Mouse (Mus musculus): Measurements from ENCODE around the gene Spon2. TPM values are rescaled to one million over a fixed set of nuclear protein-coding genes. Genes with fewer than 3 reads are reported as not detected.
A peak's percentile ranks its signal among the peaks of the same experiment; 100 is the strongest.

Gene Spon2
- total RNA-seq, 2 experiments from 2014 or later: 0.69 TPM; not detected in 1

GRCm38 (mm10) chr5:33218746-33219449 lies 643 bp upstream of the Spon2 start:
- no peak for ATAC-seq (ENCODE audit: poor library complexity, severe bottlenecking)

- ATAC-seq (ENCODE audit: poor library complexity, severe bottlenecking): no peak
Measured at GRCm38 (mm10) chr5:33217663-33218062, 592 bp downstream of the Spon2 start.

GRCm38 (mm10) chr5:33214723-33215122 lies 3.5 kb downstream of the Spon2 start:
- ATAC-seq (ENCODE audit: poor library complexity, severe bottlenecking): no peak

GRCm38 (mm10) chr5:33211254-33211653 lies 7.0 kb downstream of the Spon2 start:
- no peak for ATAC-seq (ENCODE audit: poor library complexity, severe bottlenecking)

- ATAC-seq (ENCODE audit: poor library complexity, severe bottlenecking): no peak
Measured at GRCm38 (mm10) chr5:33210515-33210914, 7.7 kb downstream of the Spon2 start.

- ATAC-seq (ENCODE audit: poor library complexity, severe bottlenecking): no peak
Measured at GRCm38 (mm10) chr5:33208533-33209245, 9.6 kb downstream of the Spon2 start.

- no peak for ATAC-seq (ENCODE audit: poor library complexity, severe bottlenecking)
Measured at GRCm38 (mm10) chr5:33207136-33207535, 11.1 kb downstream of the Spon2 start.

- no peak for ATAC-seq (ENCODE audit: poor library complexity, severe bottlenecking)
Measured at GRCm38 (mm10) chr5:33206328-33206727, 11.9 kb downstream of the Spon2 start.

- ATAC-seq (ENCODE audit: poor library complexity, severe bottlenecking): no peak
Measured at GRCm38 (mm10) chr5:33204284-33204683, 14.0 kb downstream of the Spon2 start.

- peak; percentile 94 for ATAC-seq (ENCODE audit: poor library complexity, severe bottlenecking)
Measured at GRCm38 (mm10) chr5:33203691-33204242, 14.5 kb downstream of the Spon2 start.

GRCm38 (mm10) chr5:33203171-33203565 lies 15.1 kb downstream of the Spon2 start:
- no peak for ATAC-seq (ENCODE audit: poor library complexity, severe bottlenecking)

GRCm38 (mm10) chr5:33202516-33203170 lies 15.6 kb downstream of the Spon2 start:
- no peak for ATAC-seq (ENCODE audit: poor library complexity, severe bottlenecking)

GRCm38 (mm10) chr5:33201697-33202096 lies 16.6 kb downstream of the Spon2 start:
- ATAC-seq (ENCODE audit: poor library complexity, severe bottlenecking): no peak

- no peak for ATAC-seq (ENCODE audit: poor library complexity, severe bottlenecking)
Measured at GRCm38 (mm10) chr5:33200071-33200470, 18.2 kb downstream of the Spon2 start.

GRCm38 (mm10) chr5:33195246-33195852 lies 22.9 kb downstream of the Spon2 start:
- ATAC-seq (ENCODE audit: poor library complexity, severe bottlenecking): no peak

GRCm38 (mm10) chr5:33193567-33193966 lies 24.7 kb downstream of the Spon2 start:
- no peak for ATAC-seq (ENCODE audit: poor library complexity, severe bottlenecking)

Other genes starting within 250 kb of the Spon2 start
- gene Ywhah, start 199.6 kb downstream of the Spon2 start, total RNA-seq (2015): 353 and 377 TPM in 2 replicates
- 210 and 213 TPM in 2 replicates for gene Ywhah, start 199.6 kb downstream of the Spon2 start, total RNA-seq (2017)
- not detected in 2 replicates for gene Slc5a1, start 114.2 kb downstream of the Spon2 start, total RNA-seq (2015)
- gene Slc5a1, start 114.2 kb downstream of the Spon2 start, total RNA-seq (2017): not detected in 2 replicates
- 103 and 120 TPM in 2 replicates for gene Ctbp1, start 56.5 kb upstream of the Spon2 start, total RNA-seq (2015)
- gene Ctbp1, start 56.5 kb upstream of the Spon2 start, total RNA-seq (2017): 103 and 127 TPM in 2 replicates
- 43.3 and 45.9 TPM in 2 replicates for gene Maea, start 117.1 kb upstream of the Spon2 start, total RNA-seq (2015)
- 239 and 253 TPM in 2 replicates for gene Maea, start 117.1 kb upstream of the Spon2 start, total RNA-seq (2017)
- 9.4 TPM in 2 replicates for gene Uvssa, start 160.1 kb upstream of the Spon2 start, total RNA-seq (2015)
- gene Uvssa, start 160.1 kb upstream of the Spon2 start, total RNA-seq (2017): 6.1 and 8.4 TPM in 2 replicates
- not detected in 2 replicates for gene Nkx1-1, start 215.5 kb upstream of the Spon2 start, total RNA-seq (2015)
- gene Nkx1-1, start 215.5 kb upstream of the Spon2 start, total RNA-seq (2017): not detected in 2 replicates

Data from megakaryocyte, adult 5-6 weeks (primary cell).